8 mouse cellular contexts compared by ENCODE assay signal in genomic region chr5:124006891-124007491, GRCm38 (mm10). TPM values are rescaled to one million over a fixed set of nuclear protein-coding genes. Genes with fewer than 3 reads are reported as not detected.
DNase-seq lines count a peak whose midpoint lies in the region; ATAC-seq and TF ChIP-seq lines count a peak whose summit lies in the region.

No protein-coding gene starts in this region.

- H3K27ac ChIP-seq in heart, embryonic 16.5 days (ENCODE audit: low read length), result peak overlapping the region; percentile 30
- H3K27ac ChIP-seq in stomach, postnatal 0 days (replicated peaks), result peak overlapping the region; percentile 58
- H3K27ac ChIP-seq in midbrain, postnatal 0 days (ENCODE audit: low read depth, low read length), result no peak overlapping the region

- H3K4me2 ChIP-seq in heart, embryonic 16.5 days (ENCODE audit: low read depth, low read length), result no peak overlapping the region
- H3K4me2 ChIP-seq in stomach, postnatal 0 days (replicated peaks; ENCODE audit: low read depth), result no peak overlapping the region
- H3K4me2 ChIP-seq in midbrain, postnatal 0 days (ENCODE audit: low read depth, low read length, poor library complexity, severe bottlenecking), result no peak overlapping the region

- H3K4me3 ChIP-seq in heart, embryonic 16.5 days (ENCODE audit: low read length), result no peak overlapping the region
- H3K4me3 ChIP-seq in stomach, postnatal 0 days (ENCODE audit: low read depth, low read length), result no peak overlapping the region
- no peak overlapping the region for H3K4me3 ChIP-seq in midbrain, postnatal 0 days (ENCODE audit: low read depth, low read length)

- peak; percentile 60; the same call in 1 of the 2 replicates for ATAC-seq in cerebellum, adult (ENCODE audit: insufficient number of reproducible peaks, low FRiP score, low TSS enrichment)
- no peak for ATAC-seq in heart, embryonic 16.5 days (replicated peaks; ENCODE audit: extremely low read depth, insufficient read depth, low FRiP score)
- ATAC-seq in stomach, postnatal 0 days (ENCODE audit: low FRiP score, low TSS enrichment), result peak; percentile 55
- ATAC-seq in midbrain, postnatal 0 days (ENCODE audit: low FRiP score), result no peak
- no peak for ATAC-seq in erythroid progenitor cell, adult 5-6 weeks (replicated peaks; ENCODE audit: low FRiP score, poor library complexity, severe bottlenecking)

- no peak for TF ChIP-seq EP300 in stomach, postnatal 0 days (optimal IDR thresholded peaks at IDR 0.05)

- TF ChIP-seq CTCF in stomach, postnatal 0 days (IDR thresholded peaks at IDR 0.05; ENCODE audit: low read depth), result 0 out of 2 replicates have a peak, but pooled peaks have one; percentile 4
- TF ChIP-seq CTCF in midbrain, postnatal 0 days (IDR thresholded peaks at IDR 0.05), result no peak

- no peaks in the 10 kb centered on the region for H3K27me3 ChIP-seq in heart, embryonic 16.5 days (ENCODE audit: control insufficient read depth, insufficient read depth, low read length)
- no peaks in the 10 kb centered on the region for H3K27me3 ChIP-seq in stomach, postnatal 0 days (ENCODE audit: control insufficient read depth, insufficient read depth, low read length)
- H3K27me3 ChIP-seq in midbrain, postnatal 0 days (ENCODE audit: insufficient read depth, low read length), result no peaks in the 10 kb centered on the region

- peaks cover 40% of the 10 kb centered on the region for H3K4me1 ChIP-seq in heart, embryonic 16.5 days (ENCODE audit: control insufficient read depth, insufficient read depth, low read length)
- peaks cover 10% of the 10 kb centered on the region; the same call in 1 of the 2 replicates for H3K4me1 ChIP-seq in stomach, postnatal 0 days (replicated peaks; ENCODE audit: control insufficient read depth, insufficient read depth)
- H3K4me1 ChIP-seq in midbrain, postnatal 0 days (ENCODE audit: insufficient read depth, low read length), result peaks cover 11% of the 10 kb centered on the region

- WGBS in heart, embryonic 16.5 days, result 66% methylated on average over 17 of the region's 17 CpGs
- 75% methylated on average over 17 of the region's 17 CpGs for WGBS in stomach, postnatal 0 days
- WGBS in midbrain, postnatal 0 days, result 85% methylated on average over 17 of the region's 17 CpGs

- no peak for DNase-seq in cerebellum, postnatal 4 days (ENCODE audit: low spot score in 2 of 2)
- peak; percentile 54 for DNase-seq in lung, postnatal 36 days
- DNase-seq in lung, postnatal 10 days, result no peak
- peak; percentile 78 for DNase-seq in stomach, postnatal 0 days (ENCODE audit: low spot score)
- DNase-seq in midbrain, postnatal 0 days (ENCODE audit: low spot score), result no peak

- H3K9me3 ChIP-seq in heart, embryonic 16.5 days (replicated peaks; ENCODE audit: control insufficient read depth, low read length), result no peaks in the 10 kb centered on the region
- no peaks in the 10 kb centered on the region for H3K9me3 ChIP-seq in stomach, postnatal 0 days (ENCODE audit: control insufficient read depth, low read length)
- H3K9me3 ChIP-seq in midbrain, postnatal 0 days (ENCODE audit: low read length), result no peaks in the 10 kb centered on the region

- peaks cover 47% of the 10 kb centered on the region for H3K36me3 ChIP-seq in heart, embryonic 16.5 days (ENCODE audit: control insufficient read depth, insufficient read depth)
- H3K36me3 ChIP-seq in stomach, postnatal 0 days (ENCODE audit: control insufficient read depth, insufficient read depth, low read length), result peaks cover 29% of the 10 kb centered on the region
- H3K36me3 ChIP-seq in midbrain, postnatal 0 days (ENCODE audit: insufficient read depth, low read length), result peaks cover 50% of the 10 kb centered on the region

- H3K9ac ChIP-seq in heart, embryonic 16.5 days (ENCODE audit: low read length), result no peak overlapping the region
- peak overlapping the region; percentile 2; the same call in 1 of the 2 replicates for H3K9ac ChIP-seq in stomach, postnatal 0 days (ENCODE audit: low read length)
- no peak overlapping the region for H3K9ac ChIP-seq in midbrain, postnatal 0 days (replicated peaks; ENCODE audit: low read length, poor library complexity, severe bottlenecking)

RNA-seq across cellular contexts. Expression of gene Vps37b, which starts 25.1 kb away (rescaled TPM):
- 58.7 and 61.4 TPM in 2 replicates for polyA plus RNA-seq in heart, embryonic 16.5 days (2015; fragmentation: Nextera tagmentation; extraction: Ambion mirVana)
- 31.0 and 35.8 TPM in 2 replicates for polyA plus RNA-seq in stomach, postnatal 0 days (2015; fragmentation: Nextera tagmentation; extraction: Ambion mirVana)
- total RNA-seq in midbrain, postnatal 0 days (2014; rRNA removed), result 52.3 and 75.5 TPM in 2 replicates
- 54.3 and 56.2 TPM in 2 replicates for polyA plus RNA-seq in midbrain, postnatal 0 days (2015; fragmentation: Nextera tagmentation; extraction: Ambion mirVana)
- total RNA-seq in erythroid progenitor cell, adult 5-6 weeks (2015; ENCODE audit: low replicate concordance), result 15.5 TPM in 2 replicates
- total RNA-seq in erythroid progenitor cell, adult 5-6 weeks (2017; ENCODE audit: low replicate concordance), result 7.3 and 9.6 TPM in 2 replicates

RNA-seq across cellular contexts. Expression of gene Hip1r, which starts 33.6 kb away (rescaled TPM):
- 11.2 and 11.7 TPM in 2 replicates for polyA plus RNA-seq in heart, embryonic 16.5 days (2015; fragmentation: Nextera tagmentation; extraction: Ambion mirVana)
- 31.2 and 32.2 TPM in 2 replicates for polyA plus RNA-seq in stomach, postnatal 0 days (2015; fragmentation: Nextera tagmentation; extraction: Ambion mirVana)
- total RNA-seq in midbrain, postnatal 0 days (2014; rRNA removed), result 42.9 and 45.4 TPM in 2 replicates
- 25.8 and 30.8 TPM in 2 replicates for polyA plus RNA-seq in midbrain, postnatal 0 days (2015; fragmentation: Nextera tagmentation; extraction: Ambion mirVana)
- total RNA-seq in erythroid progenitor cell, adult 5-6 weeks (2015; ENCODE audit: low replicate concordance), result 0.84 and 2.2 TPM in 2 replicates
- total RNA-seq in erythroid progenitor cell, adult 5-6 weeks (2017; ENCODE audit: low replicate concordance), result 8.2 and 18.2 TPM in 2 replicates

Comparison
In these comparisons a context has a peak if more than half of its experiments do, and no peak if none do; other contexts are left out.
1. DNase-seq: peak in lung, postnatal 36 days (single experiment) and stomach, postnatal 0 days (single experiment); none in cerebellum, postnatal 4 days (0 of 2), lung, postnatal 10 days (single experiment) and midbrain, postnatal 0 days (single experiment).
2. ATAC-seq: peak in cerebellum, adult (single experiment) and stomach, postnatal 0 days (single experiment); none in heart, embryonic 16.5 days (single experiment), midbrain, postnatal 0 days (single experiment) and erythroid progenitor cell, adult 5-6 weeks (single experiment).